Mouse (Mus musculus) mouse embryonic stem cell (cell line): ENCODE measurements around the gene Arhgap25.

Experiments
- in situ Hi-C, 2 experiments: fragments of 300-500 bp; cut with MboI; formaldehyde crosslinking; loops; 1 replicate in 1 of 2; 3 replicates in 1 of 2; pipeline ENCODE4 v1.14.3; 2019 to 2020; ENCODE audit warnings: low sequenced_read_pairs in 2 of 2, low pct_unique_long_range_greater_than_20kb in 1 of 2, mixed read lengths in 1 of 2; ENCODE audit not compliant: unreplicated experiment in 1 of 2

The Arhgap25 gene

DNA sequence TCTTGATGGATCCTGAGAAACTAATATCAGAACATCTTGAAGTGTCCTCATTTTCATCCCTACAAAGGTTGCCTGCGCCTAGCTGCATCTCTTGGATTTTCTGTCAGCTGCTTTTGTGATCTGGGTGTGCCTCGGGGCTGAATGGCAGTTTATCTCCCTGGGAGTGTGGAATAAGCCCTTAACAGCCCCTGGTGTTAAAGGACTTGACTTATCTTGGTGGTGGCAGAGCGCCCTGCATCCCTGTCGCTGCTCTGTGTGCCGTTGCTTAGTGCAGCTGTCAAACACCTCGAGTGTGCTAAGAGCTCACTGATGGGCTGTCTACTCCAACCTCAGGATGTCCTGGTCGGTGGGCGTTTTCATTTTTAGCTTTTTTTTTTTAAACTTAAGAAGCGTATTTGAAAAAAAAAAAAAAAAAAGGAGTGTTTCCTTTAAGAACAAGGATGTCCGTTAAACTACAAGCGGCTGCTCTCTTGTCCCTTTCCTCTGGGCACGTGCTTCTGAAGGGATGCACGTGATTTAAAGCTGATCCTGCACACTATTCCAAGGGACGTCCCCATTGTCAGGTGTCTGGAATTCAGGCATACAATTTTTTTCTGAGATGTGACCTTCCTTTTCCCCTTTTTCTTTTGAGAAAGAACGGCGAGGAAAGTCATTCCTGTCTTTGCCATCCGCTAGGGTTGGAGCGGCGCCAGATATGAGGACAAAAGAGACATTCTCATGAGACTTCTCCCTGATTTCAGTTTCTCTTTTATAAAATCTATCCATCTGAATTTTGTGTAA, 108.8 kb downstream of the Arhgap25 start:
- in situ Hi-C loops, result no loop called here

DNA sequence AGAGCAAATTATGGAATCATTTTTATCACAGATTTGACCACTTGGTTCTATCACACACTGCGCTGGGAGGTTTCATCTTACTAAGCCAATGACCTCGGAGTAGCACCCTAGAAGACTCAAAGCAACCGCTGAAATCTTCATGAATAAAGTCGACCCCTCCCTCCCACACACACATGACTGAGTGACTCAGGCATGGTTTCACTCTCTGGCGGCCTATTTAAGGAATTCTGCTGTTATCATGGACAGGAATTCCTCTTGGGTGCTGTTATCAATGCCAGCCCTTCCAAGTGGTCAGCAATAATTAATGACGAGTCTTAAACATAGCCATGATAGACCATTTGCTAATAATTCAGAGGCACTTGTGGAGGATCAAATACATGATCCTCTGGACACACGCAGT, 110.8 kb downstream of the Arhgap25 start:
- in situ Hi-C loops, result no loop called here

DNA sequence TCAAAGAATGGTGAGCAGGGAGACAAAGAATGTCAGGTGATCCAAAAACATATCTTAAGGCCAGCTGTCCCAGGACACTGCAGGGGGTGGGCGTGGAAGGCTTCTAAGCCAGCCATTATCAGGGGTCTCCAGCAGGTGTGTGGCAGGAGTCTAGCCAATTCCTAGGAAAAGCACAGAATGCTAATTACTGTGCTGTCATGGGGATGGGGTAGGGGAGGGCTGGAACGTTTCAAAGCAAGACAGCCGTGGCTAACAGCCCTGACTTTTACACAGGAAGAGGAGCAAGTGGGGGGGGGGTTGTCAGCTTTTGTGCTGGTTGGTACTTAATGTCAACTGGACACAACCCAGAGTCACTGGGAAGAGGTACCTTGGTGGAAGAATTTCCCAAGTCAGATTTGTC, 121.0 kb downstream of the Arhgap25 start:
- in situ Hi-C loops, result no loop called here
